Mouse (Mus musculus) intestine, embryonic 15.5 days (tissue): Measurements from ENCODE around the gene Evi2b. TPM values are rescaled to one million over a fixed set of nuclear protein-coding genes. Genes with fewer than 3 reads are reported as not detected.

Experiments used
- polyA plus RNA-seq: library from polyadenylated mRNA; unstranded; fragments of >200 nt; fragmentation: Nextera tagmentation; extraction: Ambion mirVana; gene quantifications from 2 replicates; pipeline ENCODE4 v1.2.1, GENCODE M21; 2015

The Evi2b gene
- polyA plus RNA-seq, 1 experiment from 2014 or later, result 1.2 TPM

Other genes starting within 250 kb of the Evi2b start
- gene Gm9964, start 226.9 kb downstream of the Evi2b start, polyA plus RNA-seq, result not detected in 2 replicates
- gene Nf1, start 184.1 kb downstream of the Evi2b start, polyA plus RNA-seq, result 4.7 and 5.2 TPM in 2 replicates
- 0.19 and 0.34 TPM in 2 replicates for gene Omg, start 19.7 kb downstream of the Evi2b start, polyA plus RNA-seq
- 0.40 and 0.51 TPM in 2 replicates for gene Evi2, start 6.8 kb upstream of the Evi2b start, polyA plus RNA-seq
- 3.2 and 3.7 TPM in 2 replicates for gene Evi2a, start 6.8 kb upstream of the Evi2b start, polyA plus RNA-seq
- gene Rab11fip4, start 67.5 kb upstream of the Evi2b start, polyA plus RNA-seq, result 1.7 and 1.8 TPM in 2 replicates